Mouse (Mus musculus): ENCODE measurements around the gene Cdc34b. TPM values are rescaled to one million over a fixed set of nuclear protein-coding genes. Genes with fewer than 3 reads are reported as not detected.

The Cdc34b gene
- polyA plus RNA-seq, 1 experiment: 0.11 TPM

DNA sequence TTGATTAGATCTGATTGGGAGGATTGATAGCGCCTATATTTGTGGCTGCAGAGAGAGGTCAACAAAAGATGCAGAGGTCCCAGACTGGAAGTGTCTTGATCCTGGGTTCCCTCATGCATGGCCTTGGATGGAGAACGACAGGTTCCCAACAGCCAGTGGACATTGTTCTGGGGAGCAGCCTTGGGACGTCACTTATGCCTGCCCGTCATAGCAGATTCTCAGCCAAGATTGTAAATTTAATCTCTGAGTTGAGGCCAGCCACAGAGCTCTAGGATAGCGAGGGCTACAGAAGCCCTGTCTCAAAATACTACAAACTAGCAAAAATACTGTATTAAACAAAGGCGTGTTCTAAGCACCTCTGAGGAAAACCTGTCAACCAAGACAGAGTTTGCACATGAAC is 18.3 kb downstream of the Cdc34b start:
- H3K4me2 ChIP-seq (ENCODE audit: low read depth): no peak overlapping the region
- H3ac ChIP-seq (ENCODE audit: control insufficient read depth, insufficient read length): no peak overlapping the region
- H3K36me3 ChIP-seq (ENCODE audit: control insufficient read depth, insufficient read depth): no peaks in the 10 kb centered on the region
- H3K4me3 ChIP-seq: no peak overlapping the region
- H3K27me3 ChIP-seq (ENCODE audit: control insufficient read depth, insufficient read depth, insufficient read length): peaks cover 15% of the 10 kb centered on the region
- H3K79me2 ChIP-seq (ENCODE audit: control insufficient read depth, insufficient read depth): no peaks in the 10 kb centered on the region
- TF ChIP-seq REST (IDR thresholded peaks at IDR 0.05; ENCODE audit: insufficient read depth, insufficient read length) (no peak), TCF12 (IDR thresholded peaks at IDR 0.05; ENCODE audit: insufficient read depth, poor library complexity, severe bottlenecking) (no peak)

DNA sequence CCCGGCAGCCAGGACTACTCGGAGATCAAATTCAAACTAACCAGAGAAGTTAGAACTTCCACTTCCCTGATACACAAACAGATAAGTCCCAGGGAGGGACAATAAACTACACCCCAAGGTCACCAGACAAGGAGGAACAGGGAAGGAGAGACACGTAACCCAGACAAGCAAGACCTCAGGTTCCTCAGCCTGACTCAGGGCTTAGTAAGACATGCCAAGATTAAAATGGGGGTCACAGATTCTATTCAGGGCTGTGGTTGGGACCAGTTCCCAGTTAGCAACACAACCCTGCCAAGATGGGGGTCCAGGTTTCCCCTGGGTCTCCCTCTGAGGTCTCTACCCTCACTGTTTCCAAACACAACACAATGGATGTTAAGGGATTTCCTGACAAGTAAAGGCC is 18.8 kb downstream of the Cdc34b start:
- Histone ChIP-seq H3K27me3 (ENCODE audit: control insufficient read depth, insufficient read depth, insufficient read length) (peaks cover 15% of the 10 kb centered on the region), H3ac (ENCODE audit: control insufficient read depth, insufficient read length) (no peak overlapping the region), H3K4me2 (ENCODE audit: low read depth) (no peak overlapping the region), H3K36me3 (ENCODE audit: control insufficient read depth, insufficient read depth) (no peaks in the 10 kb centered on the region), H3K4me3 (no peak overlapping the region), H3K79me2 (ENCODE audit: control insufficient read depth, insufficient read depth) (no peaks in the 10 kb centered on the region)
- no peak for TF ChIP-seq E2F4 (IDR thresholded peaks at IDR 0.05; ENCODE audit: insufficient read depth)
- TF ChIP-seq USF1 (IDR thresholded peaks at IDR 0.05; ENCODE audit: low read depth): no peak
- no peak for TF ChIP-seq MYOG (IDR thresholded peaks at IDR 0.05; ENCODE audit: control insufficient read depth in 1 of 3, insufficient read depth in 1 of 3, insufficient read length in 2 of 3, low read depth in 2 of 3)
- no peak for TF ChIP-seq MAX (IDR thresholded peaks at IDR 0.05; ENCODE audit: low read depth)
- no peak for TF ChIP-seq POLR2AphosphoS2 (IDR thresholded peaks at IDR 0.05; ENCODE audit: insufficient read length, low read depth)
- TF ChIP-seq CEBPB (IDR thresholded peaks at IDR 0.05; ENCODE audit: insufficient read depth, poor library complexity, severe bottlenecking): no peak
- TF ChIP-seq SRF (IDR thresholded peaks at IDR 0.05; ENCODE audit: control insufficient read depth, insufficient read length, low read depth): no peak
- no peak for TF ChIP-seq MYOD1 (IDR thresholded peaks at IDR 0.05; ENCODE audit: control insufficient read depth in 1 of 3, insufficient read length in 2 of 3, low read depth in 2 of 3)
- TF ChIP-seq POLR2A (IDR thresholded peaks at IDR 0.05; ENCODE audit: insufficient read length, low read depth): no peak
- TF ChIP-seq REST (IDR thresholded peaks at IDR 0.05; ENCODE audit: insufficient read depth, insufficient read length): no peak
- no peak for TF ChIP-seq TCF12 (IDR thresholded peaks at IDR 0.05; ENCODE audit: insufficient read depth, poor library complexity, severe bottlenecking)
- no peak for TF ChIP-seq TCF3 (IDR thresholded peaks at IDR 0.05; ENCODE audit: insufficient read length, low read depth)

DNA sequence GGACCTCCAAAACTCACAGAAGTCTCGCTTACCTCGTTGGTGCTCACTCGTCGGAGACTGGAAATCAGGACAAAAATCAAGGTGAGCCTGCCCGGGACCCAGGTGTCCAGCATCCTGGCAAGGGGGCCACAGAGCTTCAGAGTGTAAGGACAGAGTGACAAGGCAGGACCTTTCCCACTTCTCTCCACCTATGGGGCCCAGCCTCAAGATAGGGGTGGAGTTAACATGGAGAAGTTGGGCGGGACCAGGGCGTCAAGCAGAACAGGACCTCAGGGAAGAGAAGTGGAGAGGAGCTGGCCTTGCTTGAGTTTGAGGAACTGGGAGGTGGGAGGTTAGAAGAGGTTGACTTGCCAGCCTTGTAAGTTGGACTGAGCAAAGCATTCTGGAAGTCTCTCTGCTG is 19.2 kb downstream of the Cdc34b start:
- Histone ChIP-seq H3K36me3 (ENCODE audit: control insufficient read depth, insufficient read depth) (no peaks in the 10 kb centered on the region), H3K79me2 (ENCODE audit: control insufficient read depth, insufficient read depth) (no peaks in the 10 kb centered on the region), H3ac (ENCODE audit: control insufficient read depth, insufficient read length) (no peak overlapping the region), H3K27me3 (ENCODE audit: control insufficient read depth, insufficient read depth, insufficient read length) (peaks cover 13% of the 10 kb centered on the region), H3K4me3 (no peak overlapping the region), H3K4me2 (ENCODE audit: low read depth) (no peak overlapping the region)
- TF ChIP-seq MYOG (IDR thresholded peaks at IDR 0.05; ENCODE audit: control insufficient read depth in 1 of 3, insufficient read depth in 1 of 3, insufficient read length in 2 of 3, low read depth in 2 of 3) (no peak), USF1 (IDR thresholded peaks at IDR 0.05; ENCODE audit: low read depth) (no peak), REST (IDR thresholded peaks at IDR 0.05; ENCODE audit: insufficient read depth, insufficient read length) (no peak), MAX (IDR thresholded peaks at IDR 0.05; ENCODE audit: low read depth) (no peak), SRF (IDR thresholded peaks at IDR 0.05; ENCODE audit: control insufficient read depth, insufficient read length, low read depth) (no peak), MYOD1 (IDR thresholded peaks at IDR 0.05; ENCODE audit: control insufficient read depth in 1 of 3, insufficient read length in 2 of 3, low read depth in 2 of 3) (no peak), POLR2A (IDR thresholded peaks at IDR 0.05; ENCODE audit: insufficient read length, low read depth) (no peak), TCF3 (IDR thresholded peaks at IDR 0.05; ENCODE audit: insufficient read length, low read depth) (no peak), POLR2AphosphoS2 (IDR thresholded peaks at IDR 0.05; ENCODE audit: insufficient read length, low read depth) (no peak), E2F4 (IDR thresholded peaks at IDR 0.05; ENCODE audit: insufficient read depth) (no peak), TCF12 (IDR thresholded peaks at IDR 0.05; ENCODE audit: insufficient read depth, poor library complexity, severe bottlenecking) (no peak)

DNA sequence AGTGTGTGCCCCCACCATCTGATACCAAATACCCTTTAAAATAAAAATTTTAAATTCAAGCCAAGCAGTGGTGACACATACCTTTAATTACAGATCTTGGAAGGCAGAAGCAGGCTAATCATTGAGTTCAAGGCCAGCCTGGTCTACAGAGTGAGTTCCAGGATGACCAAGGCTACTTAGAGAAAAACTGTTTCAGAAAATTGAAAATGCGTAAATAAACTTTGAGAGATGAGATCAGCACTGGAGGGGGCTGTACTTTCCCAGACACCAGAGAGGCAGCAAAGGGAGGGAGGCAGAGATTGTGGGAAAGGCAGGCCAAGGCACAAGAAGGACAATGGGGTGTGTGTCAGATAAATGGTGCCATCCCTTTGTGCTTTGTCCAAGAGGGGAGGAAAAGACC is 20.7 kb downstream of the Cdc34b start:
- no peak for TF ChIP-seq MYOD1 (IDR thresholded peaks at IDR 0.05; ENCODE audit: control insufficient read depth in 1 of 3, insufficient read length in 2 of 3, low read depth in 2 of 3)
- TF ChIP-seq REST (IDR thresholded peaks at IDR 0.05; ENCODE audit: insufficient read depth, insufficient read length): no peak
- no peak for TF ChIP-seq MAX (IDR thresholded peaks at IDR 0.05; ENCODE audit: low read depth)
- no peak for TF ChIP-seq CEBPB (IDR thresholded peaks at IDR 0.05; ENCODE audit: insufficient read depth, poor library complexity, severe bottlenecking)
- no peak for TF ChIP-seq SRF (IDR thresholded peaks at IDR 0.05; ENCODE audit: control insufficient read depth, insufficient read length, low read depth)
- TF ChIP-seq POLR2A (IDR thresholded peaks at IDR 0.05; ENCODE audit: insufficient read length, low read depth): no peak
- TF ChIP-seq TCF3 (IDR thresholded peaks at IDR 0.05; ENCODE audit: insufficient read length, low read depth): no peak
- Histone ChIP-seq H3K36me3 (ENCODE audit: control insufficient read depth, insufficient read depth) (no peaks in the 10 kb centered on the region), H3K4me2 (ENCODE audit: low read depth) (no peak overlapping the region), H3K4me3 (no peak overlapping the region), H3ac (ENCODE audit: control insufficient read depth, insufficient read length) (no peak overlapping the region), H3K27me3 (ENCODE audit: control insufficient read depth, insufficient read depth, insufficient read length) (peaks cover 2% of the 10 kb centered on the region), H3K79me2 (ENCODE audit: control insufficient read depth, insufficient read depth) (no peaks in the 10 kb centered on the region)

DNA sequence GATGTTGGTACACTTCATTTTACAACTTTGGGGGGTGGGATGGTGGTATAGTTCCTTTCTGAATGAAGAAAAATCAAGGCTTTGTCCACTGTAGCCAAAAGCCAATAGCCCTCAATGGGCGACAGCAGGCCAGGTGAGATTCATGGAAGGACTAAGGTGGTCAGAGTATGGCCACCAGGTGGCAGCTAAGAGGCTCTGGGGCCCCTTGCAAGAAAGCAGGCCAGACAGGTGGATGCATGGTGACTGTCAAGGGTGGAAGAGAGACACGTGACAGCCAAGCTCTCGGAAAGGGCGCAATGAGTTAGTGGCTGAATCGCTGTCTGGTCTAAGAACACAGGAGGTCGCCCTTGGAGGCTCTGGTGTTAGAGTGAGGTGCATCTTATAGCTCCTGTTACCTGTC is 21.2 kb downstream of the Cdc34b start:
- Histone ChIP-seq H3K4me2 (ENCODE audit: low read depth) (no peak overlapping the region), H3K36me3 (ENCODE audit: control insufficient read depth, insufficient read depth) (no peaks in the 10 kb centered on the region), H3K4me3 (no peak overlapping the region), H3ac (ENCODE audit: control insufficient read depth, insufficient read length) (no peak overlapping the region), H3K27me3 (ENCODE audit: control insufficient read depth, insufficient read depth, insufficient read length) (no peaks in the 10 kb centered on the region), H3K79me2 (ENCODE audit: control insufficient read depth, insufficient read depth) (no peaks in the 10 kb centered on the region)
- TF ChIP-seq POLR2A (IDR thresholded peaks at IDR 0.05; ENCODE audit: insufficient read length, low read depth) (no peak), TCF12 (IDR thresholded peaks at IDR 0.05; ENCODE audit: insufficient read depth, poor library complexity, severe bottlenecking) (no peak), TCF3 (IDR thresholded peaks at IDR 0.05; ENCODE audit: insufficient read length, low read depth) (no peak), MYOD1 (IDR thresholded peaks at IDR 0.05; ENCODE audit: control insufficient read depth in 1 of 3, insufficient read length in 2 of 3, low read depth in 2 of 3) (no peak), USF1 (IDR thresholded peaks at IDR 0.05; ENCODE audit: low read depth) (no peak), MAX (IDR thresholded peaks at IDR 0.05; ENCODE audit: low read depth) (no peak), SRF (IDR thresholded peaks at IDR 0.05; ENCODE audit: control insufficient read depth, insufficient read length, low read depth) (no peak), REST (IDR thresholded peaks at IDR 0.05; ENCODE audit: insufficient read depth, insufficient read length) (no peak), CEBPB (IDR thresholded peaks at IDR 0.05; ENCODE audit: insufficient read depth, poor library complexity, severe bottlenecking) (no peak), POLR2AphosphoS2 (IDR thresholded peaks at IDR 0.05; ENCODE audit: insufficient read length, low read depth) (no peak), MYOG (IDR thresholded peaks at IDR 0.05; ENCODE audit: control insufficient read depth in 1 of 3, insufficient read depth in 1 of 3, insufficient read length in 2 of 3, low read depth in 2 of 3) (no peak), E2F4 (IDR thresholded peaks at IDR 0.05; ENCODE audit: insufficient read depth) (no peak)
